Mouse (Mus musculus) urinary bladder, adult 18-20 months (tissue): ENCODE data around the gene Chst8.

Experiments
- DNase-seq, 2 experiments: peaks; one replicate each; pipeline ENCODE4 v3.0.0; 2022; ENCODE audit warnings: low spot score in 2 of 2, mixed read lengths in 2 of 2

Gene Chst8

DNA sequence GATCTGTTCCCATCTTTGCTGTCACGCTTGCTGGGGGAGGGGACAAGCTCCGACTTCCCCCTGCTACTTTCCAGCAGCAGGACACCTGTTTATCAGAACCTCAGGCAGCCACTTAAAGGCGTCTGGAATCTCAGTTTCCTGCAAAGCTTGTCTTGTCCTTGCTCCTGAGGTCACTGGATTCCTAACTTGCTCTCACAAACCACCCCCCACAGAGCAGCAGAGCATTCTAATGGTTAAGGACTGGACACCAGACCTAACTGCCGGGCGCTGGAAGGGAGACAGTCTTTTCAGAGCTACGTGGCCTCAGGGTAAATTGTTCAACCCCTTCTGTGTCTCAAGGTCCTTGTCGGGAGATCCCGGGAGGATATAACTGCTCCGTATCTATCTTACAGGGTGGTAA, 143.2 kb downstream of the Chst8 start:
- DNase-seq: no peak

DNA sequence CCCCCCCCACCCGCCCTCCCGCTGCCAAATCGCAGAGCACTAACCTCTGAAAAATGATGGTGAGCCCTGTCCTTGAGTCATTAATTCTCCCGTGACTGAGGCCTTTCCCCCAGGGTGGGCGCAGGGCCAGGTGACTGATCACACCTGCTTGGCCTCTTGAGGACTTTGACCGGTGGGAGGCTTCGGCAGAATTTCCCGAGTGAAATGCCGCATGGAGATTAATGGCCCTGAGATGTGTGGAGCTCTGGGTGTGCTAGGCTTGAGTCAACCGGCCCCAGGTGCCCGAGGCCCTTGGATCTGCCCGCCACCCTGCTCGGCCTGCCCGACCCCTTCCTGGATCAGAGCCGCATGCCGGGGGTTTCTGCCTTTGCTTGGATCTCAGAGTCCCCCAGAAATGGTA, 144.6 kb downstream of the Chst8 start:
- DNase-seq: no peak

DNA sequence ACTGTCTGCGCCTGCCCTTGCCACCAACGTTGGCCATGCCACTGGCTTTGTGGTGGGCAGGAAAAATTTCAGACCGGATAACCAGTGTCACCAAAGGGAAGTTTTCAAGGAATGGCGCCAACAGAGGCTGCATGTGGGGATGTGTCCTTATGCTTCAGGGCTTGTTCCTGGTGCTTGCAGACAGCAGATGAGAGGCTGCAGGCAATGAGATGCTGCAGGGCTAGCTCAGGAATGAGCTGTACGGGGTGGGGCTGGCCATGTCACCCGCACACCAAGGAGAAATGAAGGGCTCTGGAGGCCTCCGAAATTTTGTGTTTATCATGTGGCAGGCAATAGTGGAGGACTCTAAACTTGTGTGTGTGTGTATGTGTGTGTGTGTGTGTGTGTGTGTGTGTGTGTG, 149.4 kb downstream of the Chst8 start:
- no peak for DNase-seq

DNA sequence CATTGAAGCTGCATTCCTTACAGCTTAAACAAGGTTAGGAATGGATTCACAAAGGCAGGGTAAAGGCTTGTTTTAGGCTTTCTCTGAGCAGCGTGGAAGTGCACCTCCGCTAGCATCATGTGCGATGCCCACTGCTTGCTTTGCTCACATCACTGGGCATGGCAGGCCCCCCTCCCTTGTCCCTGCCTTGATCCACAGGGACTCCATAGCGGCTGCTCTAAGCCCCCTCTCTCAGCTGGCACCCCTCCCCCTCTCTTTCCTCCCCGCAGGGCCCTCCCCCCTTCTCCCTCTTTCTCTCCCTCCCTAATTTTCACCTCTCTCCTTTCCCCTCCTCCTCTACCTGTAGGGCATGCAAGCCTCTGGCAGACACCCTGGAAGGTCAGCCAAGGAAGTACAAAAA, 150.3 kb downstream of the Chst8 start:
- no peak for DNase-seq

DNA sequence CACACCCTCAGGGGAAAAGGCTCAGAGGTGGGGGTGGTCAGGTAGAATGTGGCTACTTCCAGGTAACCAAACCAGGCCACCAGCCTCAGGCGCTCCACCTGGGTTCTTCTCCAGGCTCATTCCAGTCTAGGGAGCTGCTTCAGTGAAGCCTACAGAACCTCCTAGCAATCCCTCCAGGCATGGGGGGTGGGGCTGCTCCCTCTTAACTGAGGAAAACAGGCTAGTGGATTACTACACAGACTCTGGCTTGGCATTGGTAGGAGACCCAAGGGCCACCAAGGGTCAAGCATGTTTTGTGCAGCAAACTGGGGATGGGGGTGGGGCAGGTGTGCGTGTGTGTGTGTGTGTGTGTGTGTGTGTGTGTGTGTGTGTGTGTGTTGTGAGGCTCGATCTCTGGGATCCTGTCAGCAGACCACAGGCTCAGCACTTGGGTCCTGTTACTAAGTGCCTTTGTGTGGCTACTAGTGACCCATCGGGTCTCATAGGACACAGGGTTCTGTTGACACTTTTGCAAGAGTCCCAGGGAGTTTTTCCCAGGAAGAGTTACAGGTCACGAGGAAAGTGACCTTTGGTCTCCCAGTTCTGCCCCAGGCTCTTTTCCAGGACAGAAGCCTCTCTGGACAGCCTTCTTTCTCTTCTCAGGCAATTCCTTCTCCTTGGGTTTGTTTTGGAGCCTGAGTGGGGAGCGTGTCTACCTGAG, 153.0 kb downstream of the Chst8 start:
- no peak for DNase-seq

DNA sequence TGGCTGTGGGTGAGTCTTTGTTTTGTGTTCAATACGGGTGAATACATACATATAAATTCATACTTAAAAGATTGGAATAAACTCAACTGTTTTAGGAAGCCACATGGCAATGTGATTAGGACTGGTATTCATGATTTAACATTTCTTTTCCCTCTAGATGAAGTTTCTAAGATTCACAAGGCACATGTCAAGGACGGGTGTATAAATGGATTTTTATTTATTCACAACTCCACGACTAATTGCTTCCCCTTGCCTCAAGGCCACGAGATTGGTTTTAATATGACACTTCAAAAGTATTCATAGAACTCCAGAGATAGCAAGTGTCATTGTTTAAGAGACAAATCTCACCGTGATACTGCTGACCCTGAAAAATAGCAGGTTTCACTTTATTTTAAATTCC, 155.9 kb downstream of the Chst8 start, which contains the start of gene Kctd15:
TSS of gene Kctd15 (minus strand) at position 101 of the 400 bp plus-strand sequence.
- no peak for DNase-seq

DNA sequence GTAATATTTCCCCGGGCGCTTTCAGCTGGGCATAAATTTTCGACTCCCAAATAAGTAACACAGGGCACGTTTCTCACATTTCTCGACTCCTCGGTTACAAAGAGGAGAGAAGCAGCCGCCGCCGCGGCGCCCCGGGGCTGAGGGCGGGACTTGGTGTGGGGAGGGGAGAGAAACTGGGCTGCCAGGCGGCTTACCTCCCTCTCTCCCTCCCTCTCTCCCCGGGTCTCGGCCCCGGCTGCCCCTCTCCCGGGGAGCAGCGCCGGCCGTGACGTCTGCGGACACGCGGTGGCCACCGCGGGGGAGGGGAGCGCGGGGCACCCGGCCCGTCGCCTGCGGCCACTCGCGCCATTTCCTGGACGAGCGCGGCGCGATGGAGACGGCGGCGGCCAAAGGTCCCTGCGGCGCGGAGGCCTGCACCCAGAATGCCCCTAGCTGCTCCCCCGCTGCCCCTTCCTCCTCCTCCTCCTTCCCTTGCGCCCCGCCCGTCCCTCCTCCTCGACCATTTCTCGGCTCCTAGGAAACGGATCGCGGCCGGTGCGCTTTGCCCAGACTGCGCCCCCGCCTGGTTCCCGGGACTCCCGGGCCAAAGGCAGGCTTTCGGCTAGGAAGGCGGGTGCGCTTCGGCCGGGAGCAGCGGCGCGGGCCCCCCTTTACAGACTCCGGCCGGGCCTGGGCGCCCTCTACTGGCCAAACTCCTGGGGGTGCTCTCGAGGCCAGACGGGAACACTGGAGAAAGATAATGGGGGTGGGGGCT, 157.2 kb downstream of the Chst8 start:
- peak; percentile 85 to 90 for DNase-seq

DNA sequence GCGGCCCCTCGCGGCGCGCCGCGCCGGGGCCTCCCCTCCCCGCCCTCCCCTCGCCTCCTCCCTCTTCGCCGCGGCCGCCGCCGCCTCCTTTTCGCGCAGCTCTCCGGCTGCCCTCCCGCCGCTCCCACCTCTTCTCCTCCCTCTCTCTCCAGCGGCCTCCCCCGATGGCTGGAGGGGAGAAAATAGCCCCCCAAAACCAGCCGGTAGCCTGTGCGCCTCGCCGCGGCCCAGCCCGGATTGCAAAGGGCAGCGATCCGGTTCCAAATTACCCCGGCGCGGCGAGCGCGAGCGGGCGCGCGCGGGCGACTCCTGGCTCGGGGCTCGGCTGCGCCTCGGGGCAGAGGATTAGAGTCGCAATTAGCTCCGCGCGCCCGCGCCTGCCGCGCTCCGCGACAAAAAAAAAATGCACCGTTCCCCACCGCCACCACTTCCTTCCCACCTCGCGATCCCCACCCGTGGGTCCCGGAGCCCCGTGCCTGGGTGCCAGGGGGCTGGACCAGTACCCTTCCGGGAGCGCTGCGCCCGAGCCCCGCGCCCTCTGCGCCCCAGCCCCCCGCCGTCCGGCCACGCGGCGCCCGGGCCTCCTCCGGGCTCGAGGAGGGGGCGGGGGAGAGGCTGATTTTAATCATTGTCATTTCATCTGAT, 157.9 kb downstream of the Chst8 start:
- peak; percentile 52 to 76 for DNase-seq

DNA sequence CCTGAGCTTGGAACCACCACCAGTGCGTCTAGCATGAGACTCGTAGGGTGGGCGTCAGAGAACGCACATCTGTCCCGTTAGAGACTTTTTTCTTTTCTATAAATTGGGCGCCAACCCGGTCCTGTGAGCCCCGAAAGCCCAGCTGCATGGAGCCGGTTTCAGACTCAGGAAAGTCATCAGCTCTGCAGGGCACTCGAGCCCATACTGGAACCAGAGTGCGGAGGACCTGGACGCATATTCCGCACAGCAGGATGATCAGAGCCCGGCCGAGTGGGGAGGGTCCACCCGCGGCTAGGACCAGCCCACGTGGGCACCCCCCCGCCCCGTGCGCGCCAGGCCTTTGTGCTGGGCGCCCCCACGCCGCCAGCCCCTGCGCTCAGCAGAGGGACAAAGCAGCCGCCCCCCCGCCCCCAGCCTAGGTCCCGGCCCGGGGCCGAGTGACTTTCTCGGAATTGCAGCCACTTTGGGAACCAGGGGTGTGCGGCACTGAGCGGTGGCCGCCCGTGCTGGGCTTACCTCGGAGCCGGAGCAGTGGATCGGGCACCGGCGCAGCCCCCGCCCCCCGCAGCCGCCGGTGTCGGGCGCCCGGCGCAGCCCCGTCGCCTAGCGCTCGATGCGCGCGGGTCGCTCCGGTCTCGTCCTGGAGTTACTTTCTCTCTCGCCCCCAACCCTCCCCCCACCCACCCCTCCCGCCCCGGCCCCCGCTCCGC, 158.6 kb downstream of the Chst8 start:
- peak in 1 of 2 experiments; percentile 65 for DNase-seq

DNA sequence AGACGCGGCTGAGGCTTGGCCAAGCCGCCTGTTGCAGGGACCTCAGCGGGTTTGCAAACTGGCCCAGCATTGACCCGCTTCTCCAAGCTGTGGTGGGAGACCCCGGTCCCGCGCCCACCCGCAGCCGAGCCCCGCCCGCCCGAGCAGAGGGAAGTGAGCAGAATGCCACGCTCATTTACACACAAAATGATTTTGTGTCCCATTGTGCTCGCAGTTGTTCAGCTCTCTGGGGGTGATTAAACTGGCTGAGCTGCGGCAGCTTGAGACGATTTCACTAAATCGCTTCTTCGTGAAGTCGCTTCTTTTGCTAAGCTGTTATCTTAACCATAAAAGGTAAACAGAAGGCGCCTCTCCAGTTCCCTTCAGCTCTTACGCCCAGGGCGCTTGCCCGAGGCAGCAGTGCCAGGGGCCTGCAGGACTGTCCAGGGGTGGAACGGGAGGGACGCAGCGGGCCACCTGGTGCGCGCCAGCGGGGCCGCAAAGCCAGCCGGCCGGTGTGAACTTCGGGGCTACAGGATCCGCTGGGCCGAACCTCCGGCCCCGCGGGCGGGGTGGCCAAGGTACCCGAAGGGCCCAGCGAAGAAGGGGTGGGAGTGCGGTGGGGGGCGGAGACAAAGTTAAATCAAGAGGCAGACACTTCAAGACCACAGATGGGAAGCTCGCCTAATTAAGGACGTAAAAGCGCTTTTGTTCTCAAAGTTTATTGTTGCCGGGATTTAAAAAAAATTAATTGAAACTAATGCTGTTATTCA, 159.6 kb downstream of the Chst8 start:
- DNase-seq: peak; percentile 41 to 60

DNA sequence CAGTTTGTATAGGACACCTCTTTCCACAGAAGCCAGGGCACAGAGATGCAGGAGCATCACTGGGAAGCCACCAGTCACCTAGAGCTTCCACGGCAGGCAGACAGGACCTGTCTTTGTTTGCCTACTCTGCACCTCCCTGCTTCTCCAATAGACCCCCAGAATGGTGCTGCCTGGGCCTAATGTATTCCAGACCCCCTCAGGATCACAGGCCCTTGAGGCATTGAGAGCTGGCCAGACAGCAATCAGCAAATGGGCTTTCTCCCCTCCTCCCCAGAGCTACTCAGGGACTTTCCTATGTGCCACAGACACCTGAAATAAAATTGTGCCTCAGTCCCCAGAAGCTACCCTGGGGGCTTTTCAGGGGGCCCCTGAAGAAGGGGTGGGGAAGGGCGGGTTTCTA, 161.1 kb downstream of the Chst8 start:
- DNase-seq: no peak

DNA sequence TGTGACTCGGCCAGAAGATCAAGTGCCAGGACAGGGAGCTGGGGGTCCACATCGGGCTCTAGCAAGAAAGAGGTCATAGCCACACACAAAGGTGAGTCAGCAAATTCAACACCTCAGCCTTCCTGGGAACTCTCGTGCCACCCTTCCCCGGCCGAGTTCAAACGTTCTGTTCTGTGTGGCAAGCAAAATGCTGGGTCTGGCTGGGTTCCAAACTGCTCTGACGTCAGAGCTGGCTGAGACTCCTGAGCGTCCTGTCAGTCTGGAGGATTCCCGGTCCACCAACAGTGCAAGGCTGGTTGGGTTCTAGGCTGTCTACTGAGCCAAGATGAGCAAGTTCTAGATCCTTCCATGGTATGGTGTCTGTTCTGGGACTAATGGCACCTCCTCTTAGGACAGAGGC, 165.5 kb downstream of the Chst8 start:
- peak; percentile 67 to 70 for DNase-seq

DNA sequence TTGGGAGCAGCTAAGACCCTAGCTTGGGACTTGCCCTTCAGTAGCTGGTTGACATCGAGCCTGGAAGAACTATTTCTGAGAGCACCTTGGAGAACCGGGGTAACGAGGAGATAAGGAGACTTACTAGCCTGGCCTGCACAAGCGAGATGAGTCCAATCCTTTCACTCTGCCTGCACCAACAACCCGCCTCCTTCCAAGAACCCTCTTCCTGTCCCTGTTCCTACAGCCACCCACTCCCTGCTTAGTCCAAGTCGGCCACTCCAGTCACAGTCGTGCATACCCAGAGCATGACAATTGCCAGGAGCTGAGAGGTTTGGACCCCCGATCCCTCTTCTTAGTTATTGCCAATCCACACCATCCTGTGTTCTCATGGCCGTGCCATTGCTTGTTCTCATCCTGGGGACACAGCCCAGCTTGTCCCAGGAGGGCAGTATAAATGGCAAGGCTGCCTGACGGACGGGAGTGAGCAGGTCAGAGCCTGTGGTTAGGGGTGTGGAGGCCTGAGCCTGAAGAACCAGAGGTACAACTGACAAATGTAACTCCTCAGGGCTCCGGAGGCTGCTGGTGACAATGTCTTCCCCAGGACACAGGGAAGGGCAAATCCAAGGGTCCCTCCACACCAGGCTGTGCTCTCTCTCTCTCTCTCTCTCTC, 166.2 kb downstream of the Chst8 start:
- peak; percentile 45 to 55 for DNase-seq

DNA sequence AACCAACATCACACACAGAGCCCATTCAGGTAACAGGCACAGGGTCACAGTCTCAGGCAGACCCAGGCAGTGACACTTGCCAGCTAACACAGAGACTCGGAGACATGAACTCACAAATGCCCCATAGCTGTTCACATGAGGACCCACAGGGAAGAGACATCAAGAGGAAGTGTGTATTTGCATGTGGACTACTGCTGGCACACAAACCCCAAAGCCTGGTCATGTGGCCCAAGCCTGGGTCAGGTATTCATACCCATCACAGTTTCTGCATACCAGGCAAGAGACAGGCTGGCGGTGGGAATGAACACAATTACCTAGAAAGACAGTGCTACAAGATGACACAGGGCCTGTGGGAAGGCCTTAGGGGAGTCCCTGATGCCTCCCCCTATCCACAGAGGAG, 166.9 kb downstream of the Chst8 start:
- no peak for DNase-seq

DNA sequence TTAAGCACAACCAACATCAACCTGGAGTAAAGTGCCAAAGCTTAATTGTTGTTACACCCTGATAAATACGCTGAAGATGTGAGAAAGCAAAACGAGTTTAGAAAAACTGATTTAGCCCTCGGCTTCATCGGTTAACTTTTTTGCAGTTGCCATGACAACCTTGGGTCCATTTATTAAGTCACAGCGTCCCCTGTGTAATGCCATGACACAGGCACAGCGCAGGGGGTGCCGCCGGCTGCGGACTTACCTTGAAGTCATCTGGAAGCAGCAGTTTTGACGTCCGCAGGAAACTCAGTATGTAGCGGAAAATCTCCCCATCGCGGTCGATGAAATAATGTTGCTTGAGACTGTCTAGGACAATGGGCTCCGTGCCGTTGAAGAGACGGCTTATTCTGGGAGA, 167.9 kb downstream of the Chst8 start:
- DNase-seq: no peak

DNA sequence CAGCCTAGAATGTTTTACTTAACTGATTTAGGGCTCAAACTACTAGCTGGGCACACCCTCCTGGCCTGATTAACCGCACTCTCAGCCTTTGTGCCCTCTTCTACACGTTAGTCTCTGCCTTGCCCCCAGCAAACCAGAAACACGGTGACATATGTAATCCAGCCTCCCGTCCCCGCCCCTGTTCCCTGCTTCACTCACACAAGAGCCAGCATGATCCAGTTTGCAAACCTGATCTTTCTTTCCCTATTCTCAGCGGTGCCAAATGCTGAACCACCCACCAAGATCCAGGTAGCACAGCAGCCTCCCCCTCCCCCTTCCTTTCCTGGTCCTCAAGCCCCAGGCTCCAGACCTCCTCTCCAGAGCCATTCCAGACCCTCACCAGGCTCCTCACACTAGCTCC, 169.2 kb downstream of the Chst8 start:
- DNase-seq: no peak

DNA sequence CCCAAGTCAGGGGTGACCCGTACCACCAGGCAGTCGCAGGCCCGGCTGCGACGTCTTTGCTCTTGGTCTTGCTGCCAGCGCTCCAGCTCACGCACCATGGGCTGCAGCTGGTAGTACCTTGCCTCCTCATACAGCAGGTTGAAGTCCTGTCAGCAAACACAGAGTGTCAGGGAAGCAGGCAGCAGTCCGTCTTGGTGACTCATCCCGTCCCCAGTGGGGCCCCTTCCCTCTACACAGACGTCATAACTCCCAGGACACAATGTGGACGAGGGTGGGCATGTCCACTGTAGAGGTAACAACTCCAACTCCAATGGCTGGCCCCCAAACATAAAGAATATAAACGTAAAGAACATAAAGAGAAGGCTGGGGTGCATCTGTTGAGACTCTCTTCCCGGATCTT, 170.5 kb downstream of the Chst8 start:
- no peak for DNase-seq

DNA sequence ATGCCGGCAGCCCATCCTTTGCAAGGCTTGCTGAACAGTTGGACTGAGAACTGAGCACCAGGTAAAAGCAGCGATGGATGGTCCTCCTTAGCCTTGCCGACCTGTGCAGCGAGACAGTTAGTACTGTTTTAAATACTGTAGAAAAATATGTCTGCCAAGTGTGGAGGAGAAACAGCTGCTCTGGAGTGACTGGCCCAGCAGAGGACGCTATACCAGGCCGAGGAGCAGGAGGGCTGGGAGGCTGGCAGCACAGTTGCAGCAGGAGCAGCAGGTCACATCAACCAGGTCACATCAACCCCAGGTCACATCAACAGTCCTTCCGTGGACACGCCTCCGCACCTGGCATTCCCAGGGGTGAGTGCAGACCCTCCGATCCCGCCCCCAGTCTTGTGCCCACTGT, 172.7 kb downstream of the Chst8 start:
- no peak for DNase-seq

DNA sequence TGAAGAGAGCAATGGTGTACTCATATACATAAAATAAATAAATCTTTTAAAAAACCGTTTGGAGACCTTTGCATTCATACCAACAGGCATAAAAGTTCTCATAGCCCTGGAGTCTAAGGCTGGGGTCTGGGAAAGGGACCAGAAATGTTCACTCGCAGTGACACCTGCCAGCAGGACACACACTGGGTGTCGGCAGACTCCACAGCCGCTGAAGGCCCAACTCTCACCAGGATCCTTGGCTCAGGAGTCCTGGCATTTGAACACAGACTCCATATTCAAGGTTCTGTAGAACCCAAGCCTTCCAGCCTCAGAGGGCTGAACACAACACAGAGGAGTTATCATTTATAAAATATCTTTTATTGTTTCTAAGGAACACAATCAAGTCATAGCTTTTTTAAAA, 175.8 kb downstream of the Chst8 start:
- DNase-seq: no peak

DNA sequence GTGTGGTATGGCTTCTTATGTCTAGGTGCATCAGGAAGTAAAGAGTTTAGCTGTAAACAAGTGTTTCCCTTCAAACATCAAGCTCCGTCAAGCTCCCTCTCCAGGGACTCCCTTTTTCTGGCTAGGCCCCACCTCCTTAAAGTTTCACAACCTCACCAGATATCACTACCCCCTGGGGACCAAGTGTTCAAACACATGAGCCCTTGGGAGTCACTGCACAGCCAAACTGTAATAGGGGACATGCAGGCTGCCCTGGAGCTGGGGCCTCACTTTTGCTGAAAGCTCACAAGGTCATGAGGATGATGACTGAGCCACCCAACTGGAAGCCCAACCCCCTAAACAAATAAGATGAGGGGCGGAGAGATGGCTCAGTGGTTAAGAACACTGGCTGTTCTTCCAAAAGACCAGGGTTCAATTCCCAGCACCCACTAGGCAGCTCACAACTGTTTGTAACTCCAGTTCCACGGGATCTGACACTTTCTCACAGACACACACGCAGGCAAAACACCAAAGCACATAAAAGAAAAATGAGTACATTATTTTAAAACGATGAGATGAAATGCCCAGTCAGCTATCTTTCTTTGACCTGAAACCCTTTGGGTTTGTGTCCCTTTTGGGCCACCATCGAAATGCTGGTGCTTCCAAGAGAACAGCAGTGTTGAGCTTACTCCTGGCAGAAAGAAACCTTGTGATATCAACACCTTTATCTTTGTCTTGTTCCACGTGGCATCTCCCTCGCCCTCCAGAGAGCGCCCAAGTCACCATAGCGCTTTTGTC, 179.4 kb downstream of the Chst8 start:
- DNase-seq: no peak
